Mouse (Mus musculus): ENCODE measurements around the gene Rims1. TPM values are rescaled to one million over a fixed set of nuclear protein-coding genes. Genes with fewer than 3 reads are reported as not detected.
A peak's percentile ranks its signal among the peaks of the same experiment; 100 is the strongest.

The Rims1 gene
- polyA plus RNA-seq, 1 experiment from 2014 or later: 2.0 TPM

DNA sequence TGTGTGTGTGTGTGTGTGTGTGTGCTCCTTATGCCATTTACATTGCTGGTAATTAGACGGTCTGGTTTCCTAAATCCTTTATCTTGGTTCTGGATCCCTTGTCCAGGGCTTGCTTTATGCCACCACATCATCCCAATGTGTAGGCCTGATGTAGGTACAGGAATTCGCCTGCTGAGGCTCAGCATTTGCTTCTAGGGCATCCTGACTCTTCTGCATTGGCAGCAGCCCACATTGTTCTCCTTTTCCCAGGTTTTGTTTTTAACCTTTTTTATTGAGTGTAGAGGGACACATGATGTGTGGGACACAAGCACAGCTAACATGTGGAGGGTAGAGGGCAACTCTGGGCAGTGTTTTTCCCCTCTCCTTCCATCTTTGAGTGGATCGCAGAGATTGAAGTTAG is 166.1 kb downstream of the Rims1 start:
- Histone ChIP-seq H3K9ac (replicated peaks; ENCODE audit: low read length) (no peak overlapping the region), H3K36me3 (replicated peaks; ENCODE audit: control insufficient read depth, insufficient read depth, low read depth, low read length) (no peaks in the 10 kb centered on the region), H3K27ac (replicated peaks; ENCODE audit: low read depth, low read length) (no peak overlapping the region), H3K4me3 (ENCODE audit: low read depth, low read length) (no peak overlapping the region), H3K4me2 (ENCODE audit: low read depth, low read length) (no peak overlapping the region), H3K4me1 (ENCODE audit: control insufficient read depth, insufficient read depth, low read length) (no peaks in the 10 kb centered on the region), H3K27me3 (ENCODE audit: control insufficient read depth, insufficient read depth, low read length) (no peaks in the 10 kb centered on the region), H3K9me3 (replicated peaks; ENCODE audit: control insufficient read depth, low read length) (no peaks in the 10 kb centered on the region)
- DNase-seq (ENCODE audit: low spot score) (no peak), ATAC-seq (replicated peaks; ENCODE audit: insufficient number of reproducible peaks, low FRiP score, low TSS enrichment, low read depth) (no peak)
- WGBS: 88% methylated on average over 3 of the region's 3 CpGs

- no peak for DNase-seq (ENCODE audit: low spot score)
- H3K27ac ChIP-seq (replicated peaks; ENCODE audit: low read depth, low read length): no peak overlapping the region
- H3K9ac ChIP-seq (replicated peaks; ENCODE audit: low read length): no peak overlapping the region
- ATAC-seq (replicated peaks; ENCODE audit: insufficient number of reproducible peaks, low FRiP score, low TSS enrichment, low read depth): no peak
- no peaks in the 10 kb centered on the region for H3K36me3 ChIP-seq (replicated peaks; ENCODE audit: control insufficient read depth, insufficient read depth, low read depth, low read length)
- no peaks in the 10 kb centered on the region for H3K4me1 ChIP-seq (ENCODE audit: control insufficient read depth, insufficient read depth, low read length)
- no peaks in the 10 kb centered on the region for H3K27me3 ChIP-seq (ENCODE audit: control insufficient read depth, insufficient read depth, low read length)
- WGBS: 84% methylated on average over 2 of the region's 2 CpGs
- H3K4me2 ChIP-seq (ENCODE audit: low read depth, low read length): no peak overlapping the region
- no peak overlapping the region for H3K4me3 ChIP-seq (ENCODE audit: low read depth, low read length)
- no peaks in the 10 kb centered on the region for H3K9me3 ChIP-seq (replicated peaks; ENCODE audit: control insufficient read depth, low read length)
Observed at GRCm38 (mm10) chr1:22633871-22634270, 171.9 kb downstream of the Rims1 start.

DNA sequence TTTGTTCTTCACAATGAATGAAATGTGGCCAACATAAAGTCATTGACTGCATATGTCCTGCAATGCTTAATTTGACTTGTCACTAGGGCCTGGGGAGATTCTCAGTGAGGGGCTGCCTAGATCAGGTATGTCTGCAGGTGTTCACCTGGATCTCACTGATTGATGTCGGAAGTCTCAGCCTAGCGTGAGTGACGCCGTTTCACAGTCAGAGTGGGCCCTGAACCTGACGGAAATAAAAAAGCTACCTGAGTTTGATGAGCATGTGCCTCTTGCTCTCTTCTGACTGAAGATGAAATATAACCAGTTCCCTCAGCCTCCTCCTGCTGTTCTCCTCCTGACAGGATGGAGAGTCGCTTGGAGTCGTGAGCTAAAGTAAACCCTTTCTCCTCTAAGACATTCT is 173.2 kb downstream of the Rims1 start:
- WGBS: 81% methylated on average over 7 of the region's 7 CpGs
- DNase-seq (ENCODE audit: low spot score): no peak
- Histone ChIP-seq H3K9me3 (replicated peaks; ENCODE audit: control insufficient read depth, low read length) (no peaks in the 10 kb centered on the region), H3K27me3 (ENCODE audit: control insufficient read depth, insufficient read depth, low read length) (no peaks in the 10 kb centered on the region), H3K9ac (replicated peaks; ENCODE audit: low read length) (no peak overlapping the region), H3K36me3 (replicated peaks; ENCODE audit: control insufficient read depth, insufficient read depth, low read depth, low read length) (no peaks in the 10 kb centered on the region), H3K27ac (replicated peaks; ENCODE audit: low read depth, low read length) (no peak overlapping the region), H3K4me2 (ENCODE audit: low read depth, low read length) (no peak overlapping the region), H3K4me3 (ENCODE audit: low read depth, low read length) (no peak overlapping the region), H3K4me1 (ENCODE audit: control insufficient read depth, insufficient read depth, low read length) (no peaks in the 10 kb centered on the region)
- ATAC-seq (replicated peaks; ENCODE audit: insufficient number of reproducible peaks, low FRiP score, low TSS enrichment, low read depth): no peak

GRCm38 (mm10) chr1:22631991-22632390 is 173.8 kb downstream of the Rims1 start:
- Histone ChIP-seq H3K27ac (replicated peaks; ENCODE audit: low read depth, low read length) (no peak overlapping the region), H3K4me1 (ENCODE audit: control insufficient read depth, insufficient read depth, low read length) (no peaks in the 10 kb centered on the region), H3K27me3 (ENCODE audit: control insufficient read depth, insufficient read depth, low read length) (no peaks in the 10 kb centered on the region), H3K9me3 (replicated peaks; ENCODE audit: control insufficient read depth, low read length) (no peaks in the 10 kb centered on the region), H3K4me3 (ENCODE audit: low read depth, low read length) (no peak overlapping the region), H3K9ac (replicated peaks; ENCODE audit: low read length) (no peak overlapping the region), H3K36me3 (replicated peaks; ENCODE audit: control insufficient read depth, insufficient read depth, low read depth, low read length) (no peaks in the 10 kb centered on the region), H3K4me2 (ENCODE audit: low read depth, low read length) (no peak overlapping the region)
- WGBS: 89% methylated on average over 6 of the region's 6 CpGs
- DNase-seq (ENCODE audit: low spot score): no peak
- ATAC-seq (replicated peaks; ENCODE audit: insufficient number of reproducible peaks, low FRiP score, low TSS enrichment, low read depth): no peak

GRCm38 (mm10) chr1:22629011-22629410 is 176.8 kb downstream of the Rims1 start:
- H3K27me3 ChIP-seq (ENCODE audit: control insufficient read depth, insufficient read depth, low read length): no peaks in the 10 kb centered on the region
- H3K9ac ChIP-seq (replicated peaks; ENCODE audit: low read length): no peak overlapping the region
- H3K9me3 ChIP-seq (replicated peaks; ENCODE audit: control insufficient read depth, low read length): no peaks in the 10 kb centered on the region
- no peak overlapping the region for H3K4me2 ChIP-seq (ENCODE audit: low read depth, low read length)
- ATAC-seq (replicated peaks; ENCODE audit: insufficient number of reproducible peaks, low FRiP score, low TSS enrichment, low read depth) (no peak), DNase-seq (ENCODE audit: low spot score) (no peak)
- 76% methylated on average over 8 of the region's 8 CpGs for WGBS
- H3K4me1 ChIP-seq (ENCODE audit: control insufficient read depth, insufficient read depth, low read length): no peaks in the 10 kb centered on the region
- H3K4me3 ChIP-seq (ENCODE audit: low read depth, low read length): no peak overlapping the region
- H3K36me3 ChIP-seq (replicated peaks; ENCODE audit: control insufficient read depth, insufficient read depth, low read depth, low read length): no peaks in the 10 kb centered on the region
- no peak overlapping the region for H3K27ac ChIP-seq (replicated peaks; ENCODE audit: low read depth, low read length)

DNA sequence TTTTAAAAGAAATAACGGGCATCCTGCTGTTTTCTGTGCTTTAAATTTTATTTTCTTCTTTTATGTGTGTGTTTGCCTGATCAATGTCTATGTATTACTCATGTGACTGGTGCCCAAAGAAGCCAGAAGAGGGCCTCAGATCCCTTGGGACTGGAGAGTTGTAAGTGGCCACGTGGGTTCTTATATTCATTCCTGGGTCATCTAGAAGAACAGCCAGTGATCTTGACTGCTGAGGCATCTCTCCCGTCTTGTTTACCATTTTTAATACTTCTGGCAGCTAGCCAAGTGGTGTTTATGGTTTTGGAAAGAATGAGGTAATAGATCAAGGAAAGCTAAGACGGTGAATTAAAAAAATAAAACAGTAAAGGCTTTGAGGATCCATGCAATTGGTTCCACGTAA is 178.8 kb downstream of the Rims1 start:
- Histone ChIP-seq H3K27ac (replicated peaks; ENCODE audit: low read depth, low read length) (no peak overlapping the region), H3K9ac (replicated peaks; ENCODE audit: low read length) (no peak overlapping the region), H3K4me2 (ENCODE audit: low read depth, low read length) (no peak overlapping the region), H3K36me3 (replicated peaks; ENCODE audit: control insufficient read depth, insufficient read depth, low read depth, low read length) (no peaks in the 10 kb centered on the region), H3K9me3 (replicated peaks; ENCODE audit: control insufficient read depth, low read length) (no peaks in the 10 kb centered on the region), H3K4me1 (ENCODE audit: control insufficient read depth, insufficient read depth, low read length) (no peaks in the 10 kb centered on the region), H3K4me3 (ENCODE audit: low read depth, low read length) (no peak overlapping the region), H3K27me3 (ENCODE audit: control insufficient read depth, insufficient read depth, low read length) (no peaks in the 10 kb centered on the region)
- DNase-seq (ENCODE audit: low spot score) (no peak), ATAC-seq (replicated peaks; ENCODE audit: insufficient number of reproducible peaks, low FRiP score, low TSS enrichment, low read depth) (no peak)
- 53% methylated on average over 5 of the region's 5 CpGs for WGBS

GRCm38 (mm10) chr1:22626295-22626694 is 179.5 kb downstream of the Rims1 start:
- Histone ChIP-seq H3K9ac (replicated peaks; ENCODE audit: low read length) (no peak overlapping the region), H3K27ac (replicated peaks; ENCODE audit: low read depth, low read length) (no peak overlapping the region), H3K4me1 (ENCODE audit: control insufficient read depth, insufficient read depth, low read length) (no peaks in the 10 kb centered on the region), H3K4me3 (ENCODE audit: low read depth, low read length) (no peak overlapping the region), H3K27me3 (ENCODE audit: control insufficient read depth, insufficient read depth, low read length) (no peaks in the 10 kb centered on the region), H3K36me3 (replicated peaks; ENCODE audit: control insufficient read depth, insufficient read depth, low read depth, low read length) (no peaks in the 10 kb centered on the region), H3K9me3 (replicated peaks; ENCODE audit: control insufficient read depth, low read length) (no peaks in the 10 kb centered on the region), H3K4me2 (ENCODE audit: low read depth, low read length) (no peak overlapping the region)
- ATAC-seq (replicated peaks; ENCODE audit: insufficient number of reproducible peaks, low FRiP score, low TSS enrichment, low read depth): no peak
- WGBS: 63% methylated on average over 3 of the region's 3 CpGs
- DNase-seq (ENCODE audit: low spot score): no peak

GRCm38 (mm10) chr1:22620827-22621226 is 185.0 kb downstream of the Rims1 start:
- H3K27me3 ChIP-seq (ENCODE audit: control insufficient read depth, insufficient read depth, low read length): no peaks in the 10 kb centered on the region

More at GRCm38 (mm10) chr1:22620827-22621226, 185.0 kb downstream of the Rims1 start:
- no peaks in the 10 kb centered on the region for H3K36me3 ChIP-seq (replicated peaks; ENCODE audit: control insufficient read depth, insufficient read depth, low read depth, low read length)
- peak; percentile 6 for DNase-seq (ENCODE audit: low spot score)
- H3K4me3 ChIP-seq (ENCODE audit: low read depth, low read length): no peak overlapping the region
- no peak overlapping the region for H3K9ac ChIP-seq (replicated peaks; ENCODE audit: low read length)
- ATAC-seq (replicated peaks; ENCODE audit: insufficient number of reproducible peaks, low FRiP score, low TSS enrichment, low read depth): no peak
- H3K4me1 ChIP-seq (ENCODE audit: control insufficient read depth, insufficient read depth, low read length): no peaks in the 10 kb centered on the region
- no peak overlapping the region for H3K27ac ChIP-seq (replicated peaks; ENCODE audit: low read depth, low read length)
- no peaks in the 10 kb centered on the region for H3K9me3 ChIP-seq (replicated peaks; ENCODE audit: control insufficient read depth, low read length)
- no peak overlapping the region for H3K4me2 ChIP-seq (ENCODE audit: low read depth, low read length)
- 44% methylated on average over 8 of the region's 8 CpGs for WGBS

Data from embryonic facial prominence, embryonic 11.5 days (tissue).